Mouse (Mus musculus): ENCODE data around the gene Cpsf7.
"Not testable (repeated sequence)": the region's sequence is repeated elsewhere in the genome, so short reads cannot be mapped to it uniquely, and the experiment has no call there.

Cpsf7 gene

DNA sequence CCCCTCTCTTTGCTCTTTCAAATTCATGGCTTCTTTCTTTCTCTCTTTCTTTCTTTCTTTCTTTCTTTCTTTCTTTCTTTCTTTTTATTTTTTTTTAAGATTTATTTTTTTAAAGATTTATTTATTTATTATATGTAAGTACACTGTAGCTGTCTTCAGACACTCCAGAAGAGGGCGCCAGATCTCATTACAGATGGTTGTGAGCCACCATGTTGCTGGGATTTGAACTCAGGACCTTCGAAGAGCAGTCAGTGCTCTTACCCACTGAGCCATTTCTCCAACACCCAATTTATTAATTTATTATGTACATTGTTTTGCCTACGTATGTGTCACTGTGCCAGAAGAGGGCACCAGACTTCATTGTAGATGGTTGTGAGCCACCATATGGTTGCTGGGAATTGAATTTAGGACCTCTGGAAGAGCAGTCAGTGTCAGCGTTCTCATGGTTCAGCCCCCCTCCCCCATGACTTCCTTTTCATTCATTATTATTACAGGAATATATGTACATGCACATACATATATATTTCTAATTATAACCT, 32.8 kb downstream of the Cpsf7 start:
- DNase-seq (ENCODE audit: extremely low spot score, low read depth, low spot score): not testable (repeated sequence)

DNA sequence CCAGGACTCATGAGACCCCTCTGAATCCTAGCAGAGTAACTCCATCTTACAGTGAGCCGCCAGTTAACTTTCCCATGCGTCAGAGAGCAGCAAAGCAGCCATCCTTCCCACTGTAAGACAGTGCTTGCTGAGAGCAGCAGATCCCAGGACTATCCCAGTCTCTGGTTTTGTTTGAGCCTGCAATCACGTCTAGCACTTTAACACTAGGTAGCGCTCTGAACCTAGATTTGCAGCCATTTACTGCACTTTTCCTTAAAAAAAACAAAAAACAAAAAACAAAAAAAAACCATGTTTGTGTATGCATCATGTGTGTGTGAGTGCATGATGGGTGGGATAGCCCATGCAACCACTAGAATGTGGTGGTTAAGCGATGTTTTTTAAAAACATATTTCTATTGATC, 35.0 kb downstream of the Cpsf7 start:
- DNase-seq (ENCODE audit: extremely low spot score, low read depth, low spot score): no peak

DNA sequence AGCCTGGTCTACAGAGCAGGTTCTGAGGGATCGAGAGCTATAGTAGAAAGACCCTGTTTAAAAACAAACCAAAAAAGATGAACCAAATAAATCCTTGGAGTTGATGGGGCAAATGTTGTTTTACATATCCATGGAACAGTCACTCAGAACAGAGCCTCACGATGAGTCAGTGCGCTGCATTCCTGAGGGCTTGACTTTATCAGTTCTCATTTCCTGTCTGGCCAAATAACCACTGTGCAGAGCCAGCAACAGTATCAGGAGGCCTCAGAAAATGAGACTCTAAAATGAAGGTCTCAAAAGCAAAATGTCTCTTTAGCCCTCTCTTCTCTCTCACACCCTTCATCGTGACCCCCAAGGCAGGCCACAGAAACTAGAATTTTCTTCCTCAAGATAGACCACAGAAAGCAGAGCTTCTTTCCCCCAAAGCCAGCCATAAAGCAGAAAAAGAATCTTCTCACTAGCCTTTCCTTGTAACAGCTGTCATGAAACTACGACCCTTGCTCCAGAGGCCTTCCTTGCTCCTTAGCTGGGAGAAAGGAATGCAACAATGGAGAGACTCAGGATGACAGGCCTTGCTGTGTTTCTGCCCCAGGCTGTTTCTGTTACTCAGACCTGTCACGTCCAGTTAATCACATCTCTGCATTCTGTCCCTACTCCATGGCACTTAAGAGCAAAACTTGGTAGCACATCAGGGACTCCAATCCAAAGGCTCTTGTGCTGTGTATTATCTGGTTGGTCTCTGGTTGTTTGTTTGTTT, 36.7 kb downstream of the Cpsf7 start:
- no peak for DNase-seq (ENCODE audit: extremely low spot score, low read depth, low spot score)

DNA sequence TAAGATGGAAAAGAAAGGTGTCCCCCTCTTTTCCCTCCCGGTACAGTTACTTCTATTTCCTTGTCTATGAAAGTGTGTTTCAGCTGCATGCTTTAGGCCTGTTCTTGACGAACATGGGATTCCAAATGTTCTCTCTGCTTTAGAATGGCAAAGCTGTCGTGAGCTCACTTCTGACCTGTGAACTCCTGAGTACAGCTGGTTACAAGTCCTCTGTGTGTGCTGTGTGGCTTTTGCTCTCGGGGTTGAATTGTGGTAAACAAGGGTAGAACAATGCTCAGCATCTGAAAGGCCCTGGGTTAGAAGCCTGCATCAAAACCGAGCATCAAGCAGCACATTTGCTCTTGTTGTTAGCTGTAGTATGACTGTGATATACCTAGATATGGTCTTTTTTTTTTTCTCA, 37.3 kb downstream of the Cpsf7 start:
- no peak for DNase-seq (ENCODE audit: extremely low spot score, low read depth, low spot score)

DNA sequence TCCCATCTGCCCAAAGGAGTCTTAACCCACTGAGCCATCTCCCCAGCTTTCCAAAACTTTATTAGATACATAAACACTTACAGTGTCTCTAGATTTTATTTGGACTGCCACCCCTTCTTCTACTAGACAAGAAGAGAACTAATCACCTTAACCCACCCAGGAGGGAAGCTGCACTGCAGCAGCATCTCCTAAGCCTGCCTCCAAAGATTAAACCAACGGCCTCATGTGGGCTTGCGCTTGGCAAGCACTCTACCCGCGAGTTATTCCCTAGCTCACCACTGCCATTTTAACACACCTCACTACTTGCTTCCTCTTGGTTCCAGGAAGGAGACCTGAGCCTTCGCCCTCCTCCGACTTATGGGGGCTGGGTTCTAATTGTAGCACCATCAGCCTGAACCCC, 39.2 kb downstream of the Cpsf7 start:
- no peak for DNase-seq (ENCODE audit: extremely low spot score, low read depth, low spot score)

DNA sequence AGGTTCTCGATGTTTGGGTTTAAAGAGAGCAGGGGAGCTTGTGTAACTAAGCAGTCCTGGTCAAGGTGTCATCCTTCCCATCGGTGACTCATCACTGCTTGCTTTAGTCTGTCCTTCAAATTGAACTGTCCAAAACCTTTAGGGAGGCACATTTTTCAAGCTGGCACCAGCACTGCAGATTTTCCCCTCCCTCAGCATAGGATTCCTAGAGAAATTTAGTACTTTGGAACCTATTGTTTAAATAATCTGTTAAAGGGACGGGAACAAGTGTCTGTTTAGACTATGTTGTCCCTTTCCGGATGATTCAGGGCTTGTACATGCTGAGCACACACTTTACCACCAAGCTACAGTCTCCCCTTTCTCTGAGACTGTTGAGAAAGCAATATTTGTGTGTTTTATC, 40.2 kb downstream of the Cpsf7 start:
- no peak for DNase-seq (ENCODE audit: extremely low spot score, low read depth, low spot score)

DNA sequence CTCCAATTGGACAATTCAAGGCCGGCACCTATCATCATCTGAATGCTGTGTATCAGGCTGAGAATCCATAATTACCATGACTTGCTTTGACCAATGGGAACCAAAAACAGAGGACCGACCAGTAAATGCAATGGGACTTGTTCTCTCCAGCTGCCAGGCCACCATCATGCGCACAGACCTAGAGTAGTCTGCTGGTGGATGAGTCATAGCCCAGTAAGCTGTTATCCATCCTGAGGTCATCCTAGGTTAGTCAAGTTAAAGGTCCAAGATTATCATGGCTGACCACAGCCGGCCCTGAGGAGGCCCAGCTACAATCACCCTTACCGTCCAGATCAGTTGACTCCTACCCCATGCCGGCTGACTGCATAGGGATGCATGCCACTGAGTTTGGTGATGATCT, 44.6 kb downstream of the Cpsf7 start:
- DNase-seq (ENCODE audit: extremely low spot score, low read depth, low spot score): no peak

DNA sequence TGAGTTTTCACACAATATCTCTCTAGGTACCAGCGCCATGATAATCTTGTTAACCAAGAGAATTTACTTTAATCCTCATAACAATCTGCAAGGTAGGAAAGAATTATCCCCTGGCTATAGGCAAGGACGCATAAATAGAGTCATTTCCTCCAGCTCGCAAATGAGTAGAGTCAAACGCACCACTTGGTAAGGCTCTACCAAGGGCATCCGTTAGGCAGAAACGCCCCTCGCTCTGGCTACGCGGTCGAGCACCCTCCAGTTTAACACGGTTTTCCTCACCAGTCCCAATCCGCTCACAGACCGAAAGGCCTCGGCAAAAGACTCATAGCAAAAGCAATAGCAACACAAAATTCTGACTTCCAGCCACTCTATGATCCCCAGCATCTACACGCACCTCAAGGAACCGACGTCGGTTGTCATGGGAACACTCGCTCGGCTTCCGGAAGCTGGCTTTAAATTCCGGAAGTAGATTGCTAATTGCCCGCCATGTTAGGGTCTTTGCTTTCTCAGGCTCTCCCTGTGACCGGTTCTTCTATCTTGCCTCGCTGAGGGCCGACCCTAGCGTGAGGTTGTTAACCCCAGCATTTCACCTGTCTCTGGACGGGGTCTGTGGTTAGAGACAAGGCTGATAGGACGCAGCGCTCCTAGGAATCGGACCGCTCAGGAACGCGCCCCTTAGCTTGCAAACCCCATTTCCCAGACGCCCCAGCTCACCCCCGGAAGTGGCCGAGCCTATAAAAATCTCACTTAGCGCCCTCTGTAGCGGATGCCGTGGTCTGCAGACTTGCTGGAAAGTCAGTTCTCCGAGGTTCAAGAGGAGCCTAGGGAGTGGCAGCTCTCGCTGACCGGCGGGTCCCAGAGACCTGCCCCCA, 51.9 kb downstream of the Cpsf7 start, which contains the start of the genes Cyb561a3 and Tmem138:
Gene Cyb561a3, plus strand, starts transcription at position 483 of the 872 bp plus-strand sequence.
Gene Tmem138, minus strand, starts transcription at position 673 of the 872 bp plus-strand sequence.
- peak; percentile 96 for DNase-seq (ENCODE audit: extremely low spot score, low read depth, low spot score)

DNA sequence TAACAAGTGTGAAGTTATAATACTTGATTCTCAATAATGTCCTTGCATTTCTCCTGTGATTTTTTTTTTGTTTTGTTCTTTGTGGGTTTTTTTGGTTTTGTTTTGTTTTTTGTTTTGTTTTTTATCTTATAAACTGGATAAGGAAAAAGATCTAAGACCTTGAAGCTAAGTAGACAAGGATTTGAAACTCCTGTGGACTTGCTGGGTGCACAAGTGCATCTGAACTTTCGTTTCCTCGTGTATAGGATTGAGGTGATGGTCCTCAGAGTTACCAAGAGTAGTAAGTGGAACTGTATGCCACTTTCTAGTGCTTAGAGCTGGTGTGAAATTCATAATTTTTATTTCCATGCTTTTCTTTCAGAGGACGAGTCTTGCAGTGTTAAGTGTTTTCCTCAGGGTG, 55.0 kb downstream of the Cpsf7 start:
- no peak for DNase-seq (ENCODE audit: extremely low spot score, low read depth, low spot score)

DNA sequence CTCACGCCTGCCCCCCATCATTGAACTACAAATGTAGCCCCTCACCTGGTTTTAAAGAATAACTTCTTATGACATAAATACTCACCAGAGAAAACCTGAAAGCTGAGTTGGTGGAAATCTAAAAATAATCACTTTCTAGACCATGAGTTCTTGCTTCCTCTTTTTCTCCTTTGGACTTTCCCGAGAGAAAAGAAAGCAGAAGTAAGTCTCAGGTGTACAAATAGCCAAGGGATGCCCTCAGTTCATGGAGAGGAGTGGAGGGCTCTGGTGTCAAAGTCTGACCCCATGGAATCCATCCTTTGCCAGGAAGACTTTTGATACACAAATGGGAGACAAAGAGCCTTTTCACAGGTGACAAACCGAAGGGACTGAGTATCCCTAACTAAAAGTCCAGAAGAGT, 55.7 kb downstream of the Cpsf7 start:
- DNase-seq (ENCODE audit: extremely low spot score, low read depth, low spot score): no peak

DNA sequence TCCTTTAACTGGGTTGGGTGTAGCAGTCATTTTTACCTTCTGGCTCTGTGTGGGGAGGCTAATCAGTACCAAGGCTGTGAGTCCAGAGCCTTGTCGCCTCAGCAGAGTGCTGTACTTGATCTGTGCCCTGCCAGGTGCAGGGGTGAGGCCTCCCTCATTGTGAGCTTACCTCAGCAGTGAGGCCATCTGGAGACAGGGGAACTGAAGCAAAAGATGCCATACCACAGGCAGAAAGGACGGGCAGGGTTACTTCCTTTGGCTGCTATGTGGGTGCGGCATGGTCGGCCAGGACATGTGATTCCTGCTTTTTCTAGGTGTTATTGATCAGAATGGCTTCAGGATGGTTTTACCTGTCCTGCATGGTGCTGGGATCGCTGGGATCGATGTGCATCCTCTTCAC, 56.9 kb downstream of the Cpsf7 start:
- no peak for DNase-seq (ENCODE audit: extremely low spot score, low read depth, low spot score)

DNA sequence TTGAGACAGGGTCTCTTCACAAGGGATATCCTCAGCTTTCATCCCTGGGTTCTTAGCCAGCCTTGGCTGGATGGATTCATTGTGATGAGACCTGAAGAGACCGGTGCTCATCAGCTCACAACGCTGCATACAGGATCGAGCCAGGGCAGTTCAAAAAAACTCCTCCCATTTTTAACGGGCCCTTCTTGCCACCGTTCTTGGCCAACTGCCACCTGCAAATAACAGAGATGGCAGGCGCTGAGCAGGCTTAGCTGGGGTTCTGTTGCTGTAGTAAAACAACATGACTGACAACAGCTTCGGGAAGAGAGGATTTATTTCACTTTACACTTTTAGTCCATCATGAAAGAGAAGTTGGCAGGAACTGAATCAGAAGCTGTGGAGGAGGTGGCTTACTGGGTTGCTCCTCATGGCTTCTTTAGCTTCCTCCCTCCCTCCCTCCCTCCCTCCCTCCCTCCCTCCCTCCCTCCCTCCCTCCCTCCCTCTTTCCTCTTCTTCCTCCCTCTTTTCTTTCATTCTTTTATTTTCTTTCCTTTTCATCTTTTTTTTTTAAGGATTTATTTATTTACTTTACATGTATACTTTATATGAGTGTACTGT, 58.6 kb downstream of the Cpsf7 start:
- DNase-seq (ENCODE audit: extremely low spot score, low read depth, low spot score): no peak

DNA sequence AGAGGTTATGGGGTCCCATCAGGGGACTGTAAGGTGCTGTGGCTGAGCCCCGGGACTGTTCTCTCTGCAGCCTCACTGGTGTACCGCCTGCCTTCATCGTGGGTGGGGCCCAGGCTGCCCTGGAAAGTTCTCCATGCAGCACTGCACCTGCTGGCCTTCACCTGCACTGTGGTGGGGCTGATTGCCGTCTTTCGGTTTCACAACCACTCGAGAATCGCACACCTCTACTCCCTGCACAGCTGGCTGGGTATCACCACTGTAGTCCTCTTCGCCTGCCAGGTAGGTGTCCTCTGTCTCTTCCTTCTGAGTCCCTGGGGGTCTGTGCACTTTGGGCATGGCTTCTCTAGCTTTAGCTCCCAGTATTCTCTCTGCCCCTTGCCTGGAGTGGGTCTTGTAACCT, 60.0 kb downstream of the Cpsf7 start:
- DNase-seq (ENCODE audit: extremely low spot score, low read depth, low spot score): no peak

DNA sequence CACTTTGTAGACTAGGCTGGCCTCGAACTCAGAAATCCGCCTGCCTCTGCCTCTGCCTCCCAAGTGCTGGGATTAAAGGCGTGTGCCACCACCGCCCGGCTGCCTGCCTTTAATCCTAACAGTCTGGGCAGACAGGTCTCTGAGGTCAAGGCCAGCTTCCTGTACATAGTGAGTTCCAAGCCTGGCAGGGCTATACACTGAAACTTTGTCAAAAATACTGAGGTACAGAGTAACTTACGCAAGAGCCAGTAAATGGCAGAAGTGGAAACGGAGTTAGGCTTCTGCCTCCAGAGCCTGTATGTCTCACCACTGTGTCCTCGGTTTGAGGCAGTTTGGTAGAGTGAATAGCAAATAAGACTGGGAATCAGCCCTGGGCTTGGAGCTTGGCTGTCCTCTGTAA, 62.2 kb downstream of the Cpsf7 start:
- no peak for DNase-seq (ENCODE audit: extremely low spot score, low read depth, low spot score)

DNA sequence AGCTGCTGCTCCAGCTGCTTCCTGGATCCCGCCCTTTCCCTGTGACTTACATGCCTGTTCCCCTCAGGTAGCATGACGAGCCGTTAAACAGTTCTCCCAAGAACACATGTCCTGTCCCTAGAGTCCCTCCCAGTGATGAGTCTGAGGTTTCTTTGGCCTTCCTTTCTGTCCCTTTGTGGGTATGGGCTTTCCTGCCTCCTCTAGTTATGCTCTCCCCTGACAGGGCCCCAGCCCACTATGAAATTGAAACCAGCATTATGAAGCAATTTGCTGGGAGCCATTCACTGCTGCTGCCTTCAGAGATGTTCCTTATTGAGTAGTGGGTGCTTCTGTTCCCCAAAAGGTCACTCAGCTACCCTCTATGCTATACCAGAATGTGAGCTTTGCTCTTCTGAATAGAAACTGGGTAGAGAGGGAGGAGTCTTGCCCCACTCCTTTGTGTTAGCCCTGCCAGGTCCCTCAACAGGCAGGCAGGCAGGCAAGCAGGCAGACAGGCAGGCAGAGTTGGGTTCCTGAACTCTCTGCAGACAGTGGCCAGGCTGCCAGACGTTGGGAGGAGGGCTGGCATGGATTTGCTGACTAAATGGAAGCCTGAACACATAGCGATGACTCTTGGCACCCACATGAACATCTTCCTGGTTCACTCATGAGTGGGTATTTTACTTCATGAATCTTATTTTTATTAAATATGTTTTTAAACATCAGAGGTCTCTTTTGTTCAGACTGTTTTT, 64.2 kb downstream of the Cpsf7 start:
- no peak for DNase-seq (ENCODE audit: extremely low spot score, low read depth, low spot score)

DNA sequence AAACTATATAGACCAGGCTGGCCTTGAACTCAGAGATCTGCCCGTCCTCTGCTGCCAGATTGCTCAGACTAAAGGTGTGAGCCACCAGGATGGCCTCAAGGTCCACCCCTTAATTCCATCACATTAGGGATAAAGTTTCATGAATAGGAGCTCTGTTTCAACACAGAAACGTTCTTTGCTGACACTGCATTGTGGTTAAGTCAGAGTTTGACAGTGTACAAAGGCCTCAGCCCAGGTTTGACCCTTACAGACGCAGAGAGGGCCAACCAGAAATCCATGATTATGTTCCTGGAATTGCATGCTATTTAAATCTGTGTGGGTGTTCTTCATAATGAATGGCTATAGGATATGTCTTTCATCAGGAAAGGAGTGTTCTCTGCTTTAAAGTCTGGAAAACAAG, 65.2 kb downstream of the Cpsf7 start:
- no peak for DNase-seq (ENCODE audit: extremely low spot score, low read depth, low spot score)

DNA sequence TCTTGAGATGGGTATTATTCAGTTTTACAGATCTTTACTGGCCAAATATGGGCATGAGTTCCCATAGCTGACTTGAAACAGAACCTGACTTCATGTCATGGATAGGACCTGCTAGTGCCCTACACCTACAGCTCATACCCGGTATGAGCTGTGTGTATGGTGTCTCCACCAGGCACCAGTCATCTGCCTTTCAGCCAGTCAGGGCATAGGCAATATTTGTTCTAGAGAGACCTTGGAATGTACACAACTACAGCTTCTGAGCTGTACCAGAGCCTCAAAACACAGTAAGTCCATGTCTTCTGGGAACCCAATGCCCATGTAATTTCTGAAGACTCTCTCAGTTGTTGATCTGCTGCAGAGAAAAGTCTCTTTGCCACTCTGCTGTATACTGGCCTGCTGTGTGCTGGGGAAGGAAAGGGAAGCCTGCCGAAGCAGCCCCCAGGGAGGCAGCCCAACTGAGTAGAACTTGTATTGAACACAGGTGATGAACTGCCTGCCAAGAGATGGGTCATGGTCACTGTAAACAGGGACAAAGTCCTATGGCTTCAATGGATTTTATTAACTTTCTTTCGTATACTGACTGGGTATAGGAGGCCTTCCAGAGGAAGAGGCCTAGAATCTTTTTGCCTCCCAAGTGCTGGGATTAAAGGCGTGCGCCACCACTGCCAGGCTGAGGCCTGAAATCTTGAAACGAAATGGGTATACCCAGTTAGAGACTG, 66.8 kb downstream of the Cpsf7 start:
- DNase-seq (ENCODE audit: extremely low spot score, low read depth, low spot score): no peak
